17 mouse cellular contexts compared by ENCODE assay signal in genomic region chr14:73162192-73162800, GRCm38 (mm10). TPM values are rescaled to one million over a fixed set of nuclear protein-coding genes. Genes with fewer than 3 reads are reported as not detected.
DNase-seq lines count a peak whose midpoint lies in the region; ATAC-seq and TF ChIP-seq lines count a peak whose summit lies in the region.
"Had no signal": no experiment of that assay in that cellular context is flagged by ENCODE, and none has a peak within 500 bp of the region (broad histone marks: within the 10 kb centered on the region; RNA-seq: fewer than 3 reads in every experiment).

No protein-coding gene starts in this region.

- H3K4me2 ChIP-seq in stomach, postnatal 0 days (replicated peaks; ENCODE audit: low read depth), result no peak overlapping the region
- H3K4me2 ChIP-seq in neural tube, embryonic 15.5 days, result no peak overlapping the region
- H3K4me2 ChIP-seq: embryonic facial prominence, embryonic 13.5 days had no signal

- peak overlapping the region; percentile 76 for H3K27ac ChIP-seq in liver, adult 2 months (replicated peaks; ENCODE audit: insufficient read depth, low read depth, low read length)
- peak overlapping the region; percentile 82 for H3K27ac ChIP-seq in stomach, postnatal 0 days (replicated peaks)
- no peak overlapping the region for H3K27ac ChIP-seq in neural tube, embryonic 15.5 days (replicated peaks)
- H3K27ac ChIP-seq: embryonic facial prominence, embryonic 13.5 days; heart, embryonic 10.5 days; hindbrain, postnatal 0 days; kidney, postnatal 0 days had no signal

- no peak for TF ChIP-seq EP300 in stomach, postnatal 0 days (optimal IDR thresholded peaks at IDR 0.05)

- no peaks in the 10 kb centered on the region for H3K27me3 ChIP-seq in liver, adult 2 months (ENCODE audit: control insufficient read depth, insufficient read depth, low read length)
- H3K27me3 ChIP-seq in stomach, postnatal 0 days (ENCODE audit: control insufficient read depth, insufficient read depth, low read length), result no peaks in the 10 kb centered on the region
- H3K27me3 ChIP-seq in neural tube, embryonic 15.5 days (replicated peaks), result no peaks in the 10 kb centered on the region
- H3K27me3 ChIP-seq: embryonic facial prominence, embryonic 13.5 days had no signal

- H3K36me3 ChIP-seq in liver, adult 2 months (ENCODE audit: control insufficient read depth, insufficient read depth, low read length), result peaks cover 8% of the 10 kb centered on the region; the same call in 1 of the 2 replicates
- H3K36me3 ChIP-seq in stomach, postnatal 0 days (ENCODE audit: control insufficient read depth, insufficient read depth, low read length), result peaks cover 10% of the 10 kb centered on the region
- peaks cover 43% of the 10 kb centered on the region for H3K36me3 ChIP-seq in neural tube, embryonic 15.5 days

- TF ChIP-seq POLR2A in liver, adult 2 months (IDR thresholded peaks at IDR 0.05; ENCODE audit: extremely low read depth, insufficient read depth, low read length), result no peak

- H3K4me3 ChIP-seq in liver, adult 2 months (ENCODE audit: insufficient read depth, low read depth, low read length), result no peak overlapping the region
- no peak overlapping the region for H3K4me3 ChIP-seq in stomach, postnatal 0 days (ENCODE audit: low read depth, low read length)
- H3K4me3 ChIP-seq in neural tube, embryonic 15.5 days (replicated peaks), result no peak overlapping the region
- H3K4me3 ChIP-seq: embryonic facial prominence, embryonic 13.5 days; heart, embryonic 10.5 days had no signal

- H3K9me3 ChIP-seq in stomach, postnatal 0 days (ENCODE audit: control insufficient read depth, low read length), result no peaks in the 10 kb centered on the region
- no peaks in the 10 kb centered on the region for H3K9me3 ChIP-seq in neural tube, embryonic 15.5 days (replicated peaks)
- H3K9me3 ChIP-seq: embryonic facial prominence, embryonic 13.5 days; heart, embryonic 10.5 days had no signal

- WGBS in liver, adult 2 months, result 27% methylated on average over 13 of the region's 13 CpGs
- 67% methylated on average over 13 of the region's 13 CpGs for WGBS in stomach, postnatal 0 days
- WGBS in neural tube, embryonic 15.5 days, result 91% methylated on average over 13 of the region's 13 CpGs

- H3K4me1 ChIP-seq in liver, adult 2 months (ENCODE audit: control insufficient read depth, insufficient read depth, low read length), result peaks cover 25% of the 10 kb centered on the region
- no peaks in the 10 kb centered on the region for H3K4me1 ChIP-seq in stomach, postnatal 0 days (replicated peaks; ENCODE audit: control insufficient read depth, insufficient read depth)
- no peaks in the 10 kb centered on the region for H3K4me1 ChIP-seq in neural tube, embryonic 15.5 days
- H3K4me1 ChIP-seq: heart, embryonic 10.5 days had no signal

- ATAC-seq in stomach, postnatal 0 days (ENCODE audit: low FRiP score, low TSS enrichment), result peak; percentile 71
- ATAC-seq in neural tube, embryonic 15.5 days (ENCODE audit: low FRiP score), result no peak
- ATAC-seq: hindbrain, postnatal 0 days had no signal

- TF ChIP-seq CTCF in liver, adult 2 months (IDR thresholded peaks at IDR 0.05; ENCODE audit: low read depth, low read length), result no peak
- TF ChIP-seq CTCF in stomach, postnatal 0 days (IDR thresholded peaks at IDR 0.05; ENCODE audit: low read depth), result no peak

- no peak overlapping the region for H3K9ac ChIP-seq in liver, adult 2 months (ENCODE audit: low read depth, low read length)
- H3K9ac ChIP-seq in stomach, postnatal 0 days (ENCODE audit: low read length), result no peak overlapping the region
- no peak overlapping the region for H3K9ac ChIP-seq in neural tube, embryonic 15.5 days (replicated peaks)
- H3K9ac ChIP-seq: embryonic facial prominence, embryonic 13.5 days had no signal

- DNase-seq in adrenal gland, postnatal 14 days, result peak; percentile 38
- no peak for DNase-seq in adrenal gland, postnatal 25 days
- DNase-seq in liver, adult 2 months (ENCODE audit: extremely low read depth, low read depth, low spot score), result peak; percentile 97
- DNase-seq in liver, result no peak
- DNase-seq in brain, adult 2 months (ENCODE audit: low read depth, low spot score), result peak; percentile 36
- no peak for DNase-seq in stomach, postnatal 0 days (ENCODE audit: low spot score)
- DNase-seq: cerebellum, adult 9-10 months; gastrocnemius, postnatal 25 days; kidney, adult 11 months; lung, adult 2 months; right cerebral cortex, postnatal 25 days; thymus, postnatal 36 days had no signal

- H3K79me2 ChIP-seq in liver, adult 2 months (ENCODE audit: control insufficient read depth, insufficient read depth, low read length), result no peaks in the 10 kb centered on the region

RNA-seq across cellular contexts. Expression of gene Rcbtb2, which starts 39.5 kb away (rescaled TPM):
- 39.5 and 41.3 TPM in 2 replicates for total RNA-seq in adrenal gland, postnatal 14 days (2021)
- total RNA-seq in adrenal gland, postnatal 25 days (2021), result 26.2 and 33.1 TPM in 2 replicates
- total RNA-seq in liver, adult 2 months (2014; rRNA removed), result 30.3 and 32.6 TPM in 2 replicates
- 26.0 and 28.0 TPM in 2 replicates for polyA plus RNA-seq in liver, adult 2 months (2012; rRNA removed)
- polyA plus RNA-seq in stomach, postnatal 0 days (2015; fragmentation: Nextera tagmentation; extraction: Ambion mirVana), result 42.7 and 44.0 TPM in 2 replicates
- 56.8 and 63.3 TPM in 2 replicates for polyA plus RNA-seq in neural tube, embryonic 15.5 days (2015; fragmentation: Nextera tagmentation; extraction: Ambion mirVana)

Comparison
In these comparisons a context has a peak if more than half of its experiments do, and no peak if none do; other contexts are left out.
1. DNase-seq: peak in adrenal gland, postnatal 14 days (single experiment), liver, adult 2 months (single experiment) and brain, adult 2 months (single experiment); none in adrenal gland, postnatal 25 days (single experiment), liver (single experiment) and stomach, postnatal 0 days (single experiment).